Mouse (Mus musculus): ENCODE measurements around the gene Sgms1. TPM values are rescaled to one million over a fixed set of nuclear protein-coding genes. Genes with fewer than 3 reads are reported as not detected.
A peak's percentile ranks its signal among the peaks of the same experiment; 100 is the strongest.

Gene Sgms1
- total RNA-seq, 2 experiments from 2014 or later: 53.8 to 62.8 TPM

- Histone ChIP-seq H3K4me3 (no peak overlapping the region), H3K27ac (no peak overlapping the region)
- intact Hi-C loops (cut with DNase I): no loop called here
- TF ChIP-seq CTCF (IDR thresholded peaks at IDR 0.05): no peak
- no peak for DNase-seq
Measured at GRCm38 (mm10) chr19:32249181-32250130, 140.1 kb downstream of the Sgms1 start.

- H3K27ac ChIP-seq: no peak overlapping the region
- intact Hi-C loops (cut with DNase I): no loop called here
- H3K4me3 ChIP-seq: no peak overlapping the region
- no peak for DNase-seq
- no peak for TF ChIP-seq CTCF (IDR thresholded peaks at IDR 0.05)
Measured at GRCm38 (mm10) chr19:32244881-32245280, 144.6 kb downstream of the Sgms1 start.

GRCm38 (mm10) chr19:32243246-32243645, 146.3 kb downstream of the Sgms1 start:
- no peak for DNase-seq
- TF ChIP-seq CTCF (IDR thresholded peaks at IDR 0.05): no peak
- no peak overlapping the region for H3K4me3 ChIP-seq
- H3K27ac ChIP-seq: peak overlapping the region; percentile 79
- intact Hi-C loops (cut with DNase I): no loop called here

- intact Hi-C loops (cut with DNase I): no loop called here
- Histone ChIP-seq H3K27ac (peak overlapping the region; percentile 79), H3K4me3 (peak overlapping the region; percentile 20; the same call in 1 of the 2 replicates)
- DNase-seq: peak; percentile 89
- no peak for TF ChIP-seq CTCF (IDR thresholded peaks at IDR 0.05)
Measured at GRCm38 (mm10) chr19:32242153-32242552, 147.4 kb downstream of the Sgms1 start.

GRCm38 (mm10) chr19:32240417-32240990, 149.0 kb downstream of the Sgms1 start:
- intact Hi-C loops (cut with DNase I): no loop called here
- no peak for TF ChIP-seq CTCF (IDR thresholded peaks at IDR 0.05)

GRCm38 (mm10) chr19:32239925-32240324, 149.6 kb downstream of the Sgms1 start:
- no peak for TF ChIP-seq CTCF (IDR thresholded peaks at IDR 0.05)
- DNase-seq: no peak
- intact Hi-C loops (cut with DNase I): no loop called here
- H3K4me3 ChIP-seq: no peak overlapping the region
- H3K27ac ChIP-seq: no peak overlapping the region

More at GRCm38 (mm10) chr19:32240417-32240990, 149.0 kb downstream of the Sgms1 start:
- Histone ChIP-seq H3K27ac (no peak overlapping the region), H3K4me3 (no peak overlapping the region)
- no peak for DNase-seq

- TF ChIP-seq CTCF (IDR thresholded peaks at IDR 0.05): no peak
Measured at GRCm38 (mm10) chr19:32239459-32239792, 150.1 kb downstream of the Sgms1 start.

GRCm38 (mm10) chr19:32238722-32239458, 150.6 kb downstream of the Sgms1 start:
- intact Hi-C loops (cut with DNase I): no loop called here
- Histone ChIP-seq H3K27ac (0 out of 2 replicates have a peak overlapping the region, but pooled peaks have one; percentile 9), H3K4me3 (no peak overlapping the region)
- TF ChIP-seq CTCF (IDR thresholded peaks at IDR 0.05): no peak
- DNase-seq: no peak

More at GRCm38 (mm10) chr19:32239459-32239792, 150.1 kb downstream of the Sgms1 start:
- intact Hi-C loops (cut with DNase I): no loop called here
- no peak overlapping the region for H3K4me3 ChIP-seq
- DNase-seq: no peak
- H3K27ac ChIP-seq: 0 out of 2 replicates have a peak overlapping the region, but pooled peaks have one; percentile 20

- no peak for DNase-seq
- no peak for TF ChIP-seq CTCF (IDR thresholded peaks at IDR 0.05)
- no peak overlapping the region for H3K4me3 ChIP-seq
- no peak overlapping the region for H3K27ac ChIP-seq
- intact Hi-C loops (cut with DNase I): no loop called here
Measured at GRCm38 (mm10) chr19:32237685-32238084, 151.8 kb downstream of the Sgms1 start.

GRCm38 (mm10) chr19:32237173-32237583, 152.3 kb downstream of the Sgms1 start:
- DNase-seq: no peak
- no peak overlapping the region for H3K4me3 ChIP-seq
- intact Hi-C loops (cut with DNase I): no loop called here
- no peak for TF ChIP-seq CTCF (IDR thresholded peaks at IDR 0.05)
- H3K27ac ChIP-seq: no peak overlapping the region

- H3K4me3 ChIP-seq: no peak overlapping the region
- no peak for DNase-seq
- no peak for TF ChIP-seq CTCF (IDR thresholded peaks at IDR 0.05)
- intact Hi-C loops (cut with DNase I): no loop called here
- H3K27ac ChIP-seq: no peak overlapping the region
Measured at GRCm38 (mm10) chr19:32234717-32235434, 154.6 kb downstream of the Sgms1 start.

GRCm38 (mm10) chr19:32231292-32231691, 158.2 kb downstream of the Sgms1 start:
- TF ChIP-seq CTCF (IDR thresholded peaks at IDR 0.05): no peak
- no peak overlapping the region for H3K4me3 ChIP-seq
- intact Hi-C loops (cut with DNase I): no loop called here
- no peak for DNase-seq
- no peak overlapping the region for H3K27ac ChIP-seq
